Mouse (Mus musculus) MEL (cell line): Measurements from ENCODE around the gene Plekha5. TPM values are rescaled to one million over a fixed set of nuclear protein-coding genes. Genes with fewer than 3 reads are reported as not detected.

Experiments
- DNase-seq: peaks from one replicate; pipeline ENCODE4 v3.0.0; 2011; ENCODE audit warnings: low read depth, low spot score
- H3K27ac ChIP-seq: 2 replicates; pipeline ENCODE4 v1.5.1; 2012; ENCODE audit warnings: low read depth, mild to moderate bottlenecking, control low read depth, low read length, moderate library complexity; ENCODE audit not compliant: control insufficient read depth
- H3K27me3 ChIP-seq, 2 experiments: fragments of 150-350 bp in 1 of 2; sonication (generic) in 1 of 2; 2 replicates each; pipeline ENCODE4 v1.6.1; 2012; ENCODE audit warnings: low read length in 2 of 2, mild to moderate bottlenecking in 2 of 2, improper control_type of control experiment in 1 of 2, moderate library complexity in 1 of 2; ENCODE audit not compliant: insufficient read depth in 2 of 2, control insufficient read depth in 1 of 2
- H3K36me3 ChIP-seq, 2 experiments: 2 replicates each; pipeline ENCODE4 v1.6.1; 2012 to 2014; ENCODE audit warnings: low read length in 2 of 2, improper control_type of control experiment in 1 of 2, inconsistent platforms in 1 of 2, mild to moderate bottlenecking in 1 of 2; ENCODE audit not compliant: insufficient read depth in 2 of 2, control insufficient read depth in 1 of 2
- H3K4me1 ChIP-seq, 2 experiments: fragments of 150-350 bp in 1 of 2; sonication (generic) in 1 of 2; 2 replicates each; pipeline ENCODE4 v1.6.1; 2012; ENCODE audit warnings: low read length in 2 of 2, improper control_type of control experiment in 1 of 2, mild to moderate bottlenecking in 1 of 2; ENCODE audit not compliant: insufficient read depth in 2 of 2, control insufficient read depth in 1 of 2
- H3K4me3 ChIP-seq, 2 experiments: fragments of 150-350 bp in 1 of 2; sonication (generic) in 1 of 2; 2 replicates each; pipeline ENCODE4 v1.5.1; 2012; ENCODE audit warnings: low read depth in 2 of 2, low read length in 2 of 2, mild to moderate bottlenecking in 2 of 2, moderate library complexity in 2 of 2, control low read depth in 1 of 2, improper control_type of control experiment in 1 of 2; ENCODE audit not compliant: control insufficient read depth in 1 of 2, insufficient read depth in 1 of 2
- H3K79me2 ChIP-seq: 2 replicates; pipeline ENCODE4 v1.6.1; 2012; ENCODE audit warnings: mild to moderate bottlenecking, low read length, moderate library complexity; ENCODE audit not compliant: control insufficient read depth, poor library complexity, insufficient read depth
- H3K9ac ChIP-seq: 2 replicates; pipeline ENCODE4 v1.6.1; 2012; ENCODE audit warnings: low read depth, mild to moderate bottlenecking, control low read depth, low read length, moderate library complexity; ENCODE audit not compliant: control insufficient read depth, poor library complexity, severe bottlenecking
- H3K9me3 ChIP-seq: fragments of 150-350 bp; sonication (generic); replicated peaks from 2 replicates; pipeline ENCODE4 v1.6.1; 2012; ENCODE audit warnings: mild to moderate bottlenecking, low read length, improper control_type of control experiment, moderate library complexity; ENCODE audit not compliant: insufficient read depth
- CHD1 ChIP-seq: IDR thresholded peaks from 2 replicates; pipeline ENCODE4 v1.6.1; 2012; ENCODE audit warnings: low read depth, mild to moderate bottlenecking, inconsistent platforms, low read length, improper control_type of control experiment
- ETS1 ChIP-seq: IDR thresholded peaks from 2 replicates; pipeline ENCODE4 v1.6.1; 2012; ENCODE audit warnings: low read depth, mild to moderate bottlenecking, inconsistent platforms, low read length, improper control_type of control experiment, moderate library complexity
- HCFC1 ChIP-seq: IDR thresholded peaks from 2 replicates; pipeline ENCODE4 v1.6.1; 2012; ENCODE audit warnings: low read depth, mild to moderate bottlenecking, inconsistent platforms, low read length, improper control_type of control experiment, moderate library complexity
- MAFK ChIP-seq: IDR thresholded peaks from 2 replicates; pipeline ENCODE4 v1.6.1; 2011; ENCODE audit warnings: low read depth, mild to moderate bottlenecking, low read length, improper control_type of control experiment, borderline replicate concordance
- MAZ ChIP-seq: IDR thresholded peaks from 2 replicates; pipeline ENCODE4 v1.6.1; 2012; ENCODE audit warnings: low read depth, mild to moderate bottlenecking, inconsistent platforms, low read length, improper control_type of control experiment
- MXI1 ChIP-seq: IDR thresholded peaks from 2 replicates; pipeline ENCODE4 v1.6.1; 2011; ENCODE audit warnings: mild to moderate bottlenecking, low read depth, low read length, improper control_type of control experiment
- MYC ChIP-seq: IDR thresholded peaks from 2 replicates; pipeline ENCODE4 v1.6.1; 2011; ENCODE audit warnings: low read depth, mild to moderate bottlenecking, low read length, improper control_type of control experiment, moderate library complexity
- POLR2A ChIP-seq, 2 experiments: IDR thresholded peaks; 2 replicates each; pipeline ENCODE4 v1.6.1; 2011 to 2012; ENCODE audit warnings: low read length in 2 of 2, mild to moderate bottlenecking in 2 of 2, control low read depth in 1 of 2, improper control_type of control experiment in 1 of 2, low read depth in 1 of 2, moderate library complexity in 1 of 2; ENCODE audit not compliant: control insufficient read depth in 1 of 2, insufficient read depth in 1 of 2, poor library complexity in 1 of 2
- POLR2AphosphoS2 ChIP-seq: IDR thresholded peaks from 2 replicates; pipeline ENCODE4 v1.6.1; 2011; ENCODE audit warnings: low read length, improper control_type of control experiment
- RCOR1 ChIP-seq: IDR thresholded peaks from 2 replicates; pipeline ENCODE4 v1.6.1; 2012; ENCODE audit warnings: low read depth, mild to moderate bottlenecking, inconsistent platforms, low read length, improper control_type of control experiment
- SIN3A ChIP-seq: IDR thresholded peaks from 2 replicates; pipeline ENCODE4 v1.6.1; 2012; ENCODE audit warnings: low read length, improper control_type of control experiment, inconsistent platforms
- TBP ChIP-seq: IDR thresholded peaks from 2 replicates; pipeline ENCODE4 v1.8.0; 2011; ENCODE audit warnings: low read depth, low read length, improper control_type of control experiment
- ZC3H11A ChIP-seq: IDR thresholded peaks from 2 replicates; pipeline ENCODE4 v1.6.1; 2012; ENCODE audit warnings: low read depth, mild to moderate bottlenecking, inconsistent platforms, low read length, improper control_type of control experiment
- ZNF384 ChIP-seq: IDR thresholded peaks from 2 replicates; pipeline ENCODE4 v1.6.1; 2012; ENCODE audit warnings: low read depth, mild to moderate bottlenecking, inconsistent platforms, low read length, improper control_type of control experiment
- polyA plus RNA-seq, 2 experiments: library from polyadenylated mRNA; stranded (reverse) in 1 of 2; unstranded in 1 of 2; fragments of >175 nt in 1 of 2; fragments of >200 nt in 1 of 2; gene quantifications; 2 replicates each; pipeline versions ENCODE4 v1.2.1 to v1.2.4; 2012; ENCODE audit warnings: low replicate concordance in 2 of 2, low read depth in 1 of 2; ENCODE audit not compliant: insufficient read length in 2 of 2, insufficient read depth in 1 of 2, missing spikeins in 1 of 2
- total RNA-seq: library from RNA; depleted of rRNA; stranded (reverse); fragments of 300-350 nt; gene quantifications from 2 replicates; pipeline ENCODE4 v1.2.3, GENCODE M21; 2012

The Plekha5 gene
- total and polyA plus RNA-seq, 3 experiments: 0.24 to 0.35 TPM; not detected in 1

- H3K79me2 ChIP-seq: no peaks in the 10 kb centered on the region
These were observed 90.6 kb downstream of the Plekha5 start for GRCm38 (mm10) chr6:140514205-140515110.

GRCm38 (mm10) chr6:140515550-140515949 lies 91.7 kb downstream of the Plekha5 start:
- Histone ChIP-seq H3K9ac (no peak overlapping the region), H3K4me3 (no peak overlapping the region), H3K27ac (no peak overlapping the region), H3K27me3 (no peaks in the 10 kb centered on the region), H3K79me2 (no peaks in the 10 kb centered on the region), H3K36me3 (no peaks in the 10 kb centered on the region), H3K9me3 (no peaks in the 10 kb centered on the region), H3K4me1 (no peaks in the 10 kb centered on the region)
- TF ChIP-seq HCFC1 (no peak), ZC3H11A (no peak), TBP (no peak), ETS1 (no peak), MAZ (no peak)
- DNase-seq: no peak

More at GRCm38 (mm10) chr6:140514205-140515110, 90.6 kb downstream of the Plekha5 start:
- TF ChIP-seq SIN3A (no peak), ZNF384 (no peak), RCOR1 (no peak)
- TF ChIP-seq, all 39 proteins: peak for 0
- H3K27me3 ChIP-seq: no peaks in the 10 kb centered on the region
- H3K27ac ChIP-seq: no peak overlapping the region
- no peaks in the 10 kb centered on the region for H3K36me3 ChIP-seq
- H3K4me3 ChIP-seq: no peak overlapping the region
- no peaks in the 10 kb centered on the region for H3K4me1 ChIP-seq
- no peaks in the 10 kb centered on the region for H3K9me3 ChIP-seq
- no peak overlapping the region for H3K9ac ChIP-seq
- DNase-seq: no peak

GRCm38 (mm10) chr6:140516202-140516601 lies 92.3 kb downstream of the Plekha5 start:
- DNase-seq: no peak

More at GRCm38 (mm10) chr6:140516202-140516601, 92.3 kb downstream of the Plekha5 start:
- Histone ChIP-seq H3K4me1 (no peaks in the 10 kb centered on the region), H3K27ac (no peak overlapping the region), H3K79me2 (no peaks in the 10 kb centered on the region), H3K4me3 (no peak overlapping the region), H3K9me3 (no peaks in the 10 kb centered on the region), H3K36me3 (no peaks in the 10 kb centered on the region), H3K9ac (no peak overlapping the region), H3K27me3 (no peaks in the 10 kb centered on the region)
- no peak for TF ChIP-seq CHD1
- TF ChIP-seq RCOR1: no peak
- TF ChIP-seq POLR2A (IDR thresholded peaks at IDR 0.05; ENCODE audit: control insufficient read depth in 1 of 2, insufficient read depth in 1 of 2, low read depth in 1 of 2, low read length in 2 of 2, poor library complexity in 1 of 2): no peak
- TF ChIP-seq MYC: no peak
- TF ChIP-seq MAFK: no peak
- TF ChIP-seq POLR2AphosphoS2: no peak
- no peak for TF ChIP-seq MXI1
